Mouse (Mus musculus): ENCODE data around the gene Maz. TPM values are rescaled to one million over a fixed set of nuclear protein-coding genes. Genes with fewer than 3 reads are reported as not detected.

Maz gene
- polyA plus RNA-seq, 1 experiment from 2014 or later: 38.1 TPM

- H3K9ac ChIP-seq: peak overlapping the region; percentile 95
- WGBS (ENCODE audit: insufficient replicate concordance): 23% methylated on average over 14 of the region's 14 CpGs
- no peak for ATAC-seq (ENCODE audit: insufficient read depth)
- peak overlapping the region; percentile 74 for H3K4me2 ChIP-seq
- peaks cover 47% of the 10 kb centered on the region for H3K4me1 ChIP-seq (replicated peaks)
- no peaks in the 10 kb centered on the region for H3K27me3 ChIP-seq
- peaks cover 30% of the 10 kb centered on the region for H3K36me3 ChIP-seq (replicated peaks)
- H3K4me3 ChIP-seq (replicated peaks): peak overlapping the region; percentile 92
- no peaks in the 10 kb centered on the region for H3K9me3 ChIP-seq (replicated peaks)
- H3K27ac ChIP-seq (replicated peaks): peak overlapping the region; percentile 94
Observed at GRCm38 (mm10) chr7:126976878-126977459, 49.9 kb downstream of the Maz start.

- ATAC-seq (ENCODE audit: insufficient read depth): peak; percentile 94
- Histone ChIP-seq H3K4me3 (replicated peaks) (peak within 1 kb of the TSS; percentile 92), H3K27me3 (no peaks in the 10 kb centered on the region), H3K4me2 (peak within 1 kb of the TSS; percentile 74), H3K4me1 (replicated peaks) (peaks cover 40% of the 10 kb centered on the region), H3K36me3 (replicated peaks) (peaks cover 30% of the 10 kb centered on the region), H3K27ac (replicated peaks) (peak within 1 kb of the TSS; percentile 94), H3K9ac (peak within 1 kb of the TSS; percentile 95), H3K9me3 (replicated peaks) (no peaks in the 10 kb centered on the region)
- WGBS (ENCODE audit: insufficient replicate concordance): under 1% methylated on average over 55 of the region's 55 CpGs
Observed at GRCm38 (mm10) chr7:126975950-126976866, 50.6 kb downstream of the Maz start, which contains the start of gene Cdiptos. Gene Cdiptos (minus strand): TSS chr7:126976098.

GRCm38 (mm10) chr7:126975893-126975949, 51.1 kb downstream of the Maz start, which contains the start of gene Cdipt:
Gene Cdipt (plus strand): TSS chr7:126975914.
- Histone ChIP-seq H3K36me3 (replicated peaks) (peaks cover 30% of the 10 kb centered on the region), H3K9me3 (replicated peaks) (no peaks in the 10 kb centered on the region), H3K9ac (peak within 1 kb of the TSS; percentile 95), H3K27ac (replicated peaks) (peak within 1 kb of the TSS; percentile 94), H3K4me1 (replicated peaks) (peaks cover 40% of the 10 kb centered on the region), H3K27me3 (no peaks in the 10 kb centered on the region), H3K4me3 (replicated peaks) (peak within 1 kb of the TSS; percentile 92), H3K4me2 (peak within 1 kb of the TSS; percentile 74)
- 4% methylated on average over 1 of the region's 1 CpGs for WGBS (ENCODE audit: insufficient replicate concordance)
- ATAC-seq (ENCODE audit: insufficient read depth): no peak

- H3K9me3 ChIP-seq (replicated peaks): no peaks in the 10 kb centered on the region
- peak overlapping the region; percentile 92 for H3K4me3 ChIP-seq (replicated peaks)
- H3K4me1 ChIP-seq (replicated peaks): peaks cover 40% of the 10 kb centered on the region
- 0 out of 2 replicates have a peak overlapping the region, but pooled peaks have one; percentile 94 for H3K27ac ChIP-seq (replicated peaks)
- WGBS (ENCODE audit: insufficient replicate concordance): 5% methylated on average over 8 of the region's 8 CpGs
- H3K4me2 ChIP-seq: peak overlapping the region; percentile 74
- H3K27me3 ChIP-seq: no peaks in the 10 kb centered on the region
- H3K9ac ChIP-seq: no peak overlapping the region
- no peak for ATAC-seq (ENCODE audit: insufficient read depth)
- peaks cover 28% of the 10 kb centered on the region for H3K36me3 ChIP-seq (replicated peaks)
Observed at GRCm38 (mm10) chr7:126975493-126975892, 51.3 kb downstream of the Maz start.

Small RNA genes within 50 kb of the gene (microRNA-seq; reads per million reads assigned to microRNA genes)
- gene Gm44343: not detected

Other genes starting within 250 kb of the Maz start
- 0.50 and 0.79 TPM in 2 replicates for gene Tbx6, start 245.6 kb downstream of the Maz start, polyA plus RNA-seq (2015; fragmentation: Nextera tagmentation; extraction: Ambion mirVana)
- 107 and 113 TPM in 2 replicates for gene Ppp4c, start 234.5 kb downstream of the Maz start, polyA plus RNA-seq (2015; fragmentation: Nextera tagmentation; extraction: Ambion mirVana)
- not detected in 2 replicates for gene Fam57b, start 229.4 kb downstream of the Maz start, polyA plus RNA-seq (2015; fragmentation: Nextera tagmentation; extraction: Ambion mirVana)
- not detected in 2 replicates for gene 4930451I11Rik, start 195.4 kb downstream of the Maz start, polyA plus RNA-seq (2015; fragmentation: Nextera tagmentation; extraction: Ambion mirVana)
- 0.09 TPM in 1 of 2 replicates, not detected in the other for gene Doc2a, start 179.6 kb downstream of the Maz start, polyA plus RNA-seq (2015; fragmentation: Nextera tagmentation; extraction: Ambion mirVana)
- 8.6 and 13.6 TPM in 2 replicates for gene Hirip3, start 165.1 kb downstream of the Maz start, polyA plus RNA-seq (2015; fragmentation: Nextera tagmentation; extraction: Ambion mirVana)
- gene Ino80e, start 164.7 kb downstream of the Maz start, polyA plus RNA-seq (2015; fragmentation: Nextera tagmentation; extraction: Ambion mirVana): 29.4 and 33.9 TPM in 2 replicates
- 11.3 and 12.9 TPM in 2 replicates for gene Taok2, start 142.3 kb downstream of the Maz start, polyA plus RNA-seq (2015; fragmentation: Nextera tagmentation; extraction: Ambion mirVana)
- 17.0 and 19.3 TPM in 2 replicates for gene Tmem219, start 104.1 kb downstream of the Maz start, polyA plus RNA-seq (2015; fragmentation: Nextera tagmentation; extraction: Ambion mirVana)
- gene Kctd13, start 98.2 kb downstream of the Maz start, polyA plus RNA-seq (2015; fragmentation: Nextera tagmentation; extraction: Ambion mirVana): 4.1 and 5.0 TPM in 2 replicates
- gene Asphd1, start 77.5 kb downstream of the Maz start, polyA plus RNA-seq (2015; fragmentation: Nextera tagmentation; extraction: Ambion mirVana): not detected in 2 replicates
- 0.07 and 0.12 TPM in 2 replicates for gene Sez6l2, start 76.5 kb downstream of the Maz start, polyA plus RNA-seq (2015; fragmentation: Nextera tagmentation; extraction: Ambion mirVana)
- 44.8 and 51.7 TPM in 2 replicates for gene Cdipt, start 51.1 kb downstream of the Maz start, polyA plus RNA-seq (2015; fragmentation: Nextera tagmentation; extraction: Ambion mirVana)
- 0.46 and 0.63 TPM in 2 replicates for gene Cdiptos, start 50.9 kb downstream of the Maz start, polyA plus RNA-seq (2015; fragmentation: Nextera tagmentation; extraction: Ambion mirVana)
- gene Mvp, start 12.4 kb downstream of the Maz start, polyA plus RNA-seq (2015; fragmentation: Nextera tagmentation; extraction: Ambion mirVana): 9.2 TPM in 2 replicates
- gene Pagr1b, start 10.6 kb downstream of the Maz start, polyA plus RNA-seq (2015; fragmentation: Nextera tagmentation; extraction: Ambion mirVana): not detected in 2 replicates
- gene Pagr1a, start 9.7 kb downstream of the Maz start, polyA plus RNA-seq (2015; fragmentation: Nextera tagmentation; extraction: Ambion mirVana): 32.8 and 39.1 TPM in 2 replicates
- 3.6 and 4.0 TPM in 2 replicates for gene Gm42742, start 5.9 kb downstream of the Maz start, polyA plus RNA-seq (2015; fragmentation: Nextera tagmentation; extraction: Ambion mirVana)
- 0.13 and 0.56 TPM in 2 replicates for gene Prrt2, start 5.8 kb downstream of the Maz start, polyA plus RNA-seq (2015; fragmentation: Nextera tagmentation; extraction: Ambion mirVana)
- 108 and 111 TPM in 2 replicates for gene Kif22, start 15.4 kb upstream of the Maz start, polyA plus RNA-seq (2015; fragmentation: Nextera tagmentation; extraction: Ambion mirVana)
- gene Zg16, start 60.3 kb upstream of the Maz start, polyA plus RNA-seq (2015; fragmentation: Nextera tagmentation; extraction: Ambion mirVana): 0.24 and 0.33 TPM in 2 replicates
- 8.2 and 9.5 TPM in 2 replicates for gene AI467606, start 64.3 kb upstream of the Maz start, polyA plus RNA-seq (2015; fragmentation: Nextera tagmentation; extraction: Ambion mirVana)
- gene Qprt, start 95.2 kb upstream of the Maz start, polyA plus RNA-seq (2015; fragmentation: Nextera tagmentation; extraction: Ambion mirVana): 65.5 and 76.7 TPM in 2 replicates
- gene Spn, start 110.8 kb upstream of the Maz start, polyA plus RNA-seq (2015; fragmentation: Nextera tagmentation; extraction: Ambion mirVana): 6.7 and 6.8 TPM in 2 replicates
- gene Cd2bp2, start 169.0 kb upstream of the Maz start, polyA plus RNA-seq (2015; fragmentation: Nextera tagmentation; extraction: Ambion mirVana): 18.0 and 21.5 TPM in 2 replicates
- 17.1 and 18.2 TPM in 2 replicates for gene Tbc1d10b, start 181.4 kb upstream of the Maz start, polyA plus RNA-seq (2015; fragmentation: Nextera tagmentation; extraction: Ambion mirVana)
- 67.8 and 89.3 TPM in 2 replicates for gene Mylpf, start 181.9 kb upstream of the Maz start, polyA plus RNA-seq (2015; fragmentation: Nextera tagmentation; extraction: Ambion mirVana)
- 6.3 and 6.8 TPM in 2 replicates for gene Zfp553, start 206.0 kb upstream of the Maz start, polyA plus RNA-seq (2015; fragmentation: Nextera tagmentation; extraction: Ambion mirVana)
- 9.4 and 9.7 TPM in 2 replicates for gene Sept1, start 206.1 kb upstream of the Maz start, polyA plus RNA-seq (2015; fragmentation: Nextera tagmentation; extraction: Ambion mirVana)
- 13.8 and 15.0 TPM in 2 replicates for gene Zfp771, start 217.2 kb upstream of the Maz start, polyA plus RNA-seq (2015; fragmentation: Nextera tagmentation; extraction: Ambion mirVana)
- gene Dctpp1, start 233.7 kb upstream of the Maz start, polyA plus RNA-seq (2015; fragmentation: Nextera tagmentation; extraction: Ambion mirVana): 74.2 and 84.8 TPM in 2 replicates
- 162 and 175 TPM in 2 replicates for gene Sephs2, start 247.0 kb upstream of the Maz start, polyA plus RNA-seq (2015; fragmentation: Nextera tagmentation; extraction: Ambion mirVana)